Mouse (Mus musculus) stomach, embryonic 14.5 days (tissue): ENCODE data around the gene Mgme1. TPM values are rescaled to one million over a fixed set of nuclear protein-coding genes. Genes with fewer than 3 reads are reported as not detected.

Source experiments
- ATAC-seq: fragments of 200-750 bp; cut with Nextera tagmentation; 2 replicates; pipeline ENCODE4 v1.8.0; 2017; ENCODE audit warnings: low read depth, moderate TSS enrichment; ENCODE audit not compliant: insufficient number of reproducible peaks, insufficient read depth, low FRiP score
- H3K27ac ChIP-seq: fragments of 300-500 bp; sonication (generic); 2 replicates; pipeline ENCODE4 v1.5.1; 2014; ENCODE audit warnings: mild to moderate bottlenecking, low read length, moderate library complexity, mixed read lengths
- H3K27me3 ChIP-seq: fragments of 300-500 bp; sonication (generic); 2 replicates; pipeline ENCODE4 v1.6.1; 2014; ENCODE audit warnings: low read length, control low read depth, mixed read lengths; ENCODE audit not compliant: control insufficient read depth, insufficient read depth
- H3K36me3 ChIP-seq: fragments of 300-500 bp; sonication (generic); 2 replicates; pipeline ENCODE4 v1.6.1; 2014; ENCODE audit warnings: mild to moderate bottlenecking, control low read depth, low read length, moderate library complexity, mixed read lengths; ENCODE audit not compliant: control insufficient read depth, insufficient read depth
- H3K4me1 ChIP-seq: fragments of 300-500 bp; sonication (generic); 2 replicates; pipeline ENCODE4 v1.6.1; 2014; ENCODE audit warnings: low read length, control low read depth, mixed read lengths; ENCODE audit not compliant: control insufficient read depth, insufficient read depth
- H3K4me2 ChIP-seq: fragments of 300-500 bp; sonication (generic); replicated peaks from 2 replicates; pipeline ENCODE4 v1.6.1; 2014; ENCODE audit warnings: low read depth, low read length, control low read depth
- H3K4me3 ChIP-seq: fragments of 300-500 bp; sonication (generic); 2 replicates; pipeline ENCODE4 v1.5.1; 2014; ENCODE audit warnings: low read depth, low read length, control low read depth
- H3K9ac ChIP-seq: fragments of 300-500 bp; sonication (generic); replicated peaks from 2 replicates; pipeline ENCODE4 v1.6.1; 2014; ENCODE audit warnings: low read depth, mild to moderate bottlenecking, control low read depth, low read length, moderate library complexity, mixed read lengths
- H3K9me3 ChIP-seq: fragments of 300-500 bp; sonication (generic); 2 replicates; pipeline ENCODE4 v1.6.1; 2016; ENCODE audit warnings: low read depth, low read length, control low read depth; ENCODE audit not compliant: control insufficient read depth
- WGBS: fragments of 180-500 bp; shearing (Covaris S2); extraction: QIAGEN DNeasy Blood & Tissue Kit; methylation state at CpG from one replicate; pipeline ENCODE4 v1.1.7; 2014; 5-methylcytosine and 5-hydroxymethylcytosine counted together
- polyA plus RNA-seq: library from polyadenylated mRNA; unstranded; fragments of >200 nt; fragmentation: Nextera tagmentation; extraction: Ambion mirVana; gene quantifications from 2 replicates; pipeline ENCODE4 v1.2.1, GENCODE M21; 2014

The Mgme1 gene
- polyA plus RNA-seq, 1 experiment from 2014 or later = 20.0 TPM

GRCm38 (mm10) chr2:144235776-144236175 lies 34.7 kb upstream of the Mgme1 start:
- Histone ChIP-seq H3K9me3 (no peaks in the 10 kb centered on the region), H3K36me3 (no peaks in the 10 kb centered on the region), H3K27me3 (no peaks in the 10 kb centered on the region), H3K4me3 (no peak overlapping the region), H3K4me1 (no peaks in the 10 kb centered on the region; the same call in 1 of the 2 replicates), H3K27ac (no peak overlapping the region), H3K4me2 (no peak overlapping the region), H3K9ac (no peak overlapping the region)
- ATAC-seq = no peak
- WGBS = 21% methylated on average over 3 of the region's 3 CpGs

DNA sequence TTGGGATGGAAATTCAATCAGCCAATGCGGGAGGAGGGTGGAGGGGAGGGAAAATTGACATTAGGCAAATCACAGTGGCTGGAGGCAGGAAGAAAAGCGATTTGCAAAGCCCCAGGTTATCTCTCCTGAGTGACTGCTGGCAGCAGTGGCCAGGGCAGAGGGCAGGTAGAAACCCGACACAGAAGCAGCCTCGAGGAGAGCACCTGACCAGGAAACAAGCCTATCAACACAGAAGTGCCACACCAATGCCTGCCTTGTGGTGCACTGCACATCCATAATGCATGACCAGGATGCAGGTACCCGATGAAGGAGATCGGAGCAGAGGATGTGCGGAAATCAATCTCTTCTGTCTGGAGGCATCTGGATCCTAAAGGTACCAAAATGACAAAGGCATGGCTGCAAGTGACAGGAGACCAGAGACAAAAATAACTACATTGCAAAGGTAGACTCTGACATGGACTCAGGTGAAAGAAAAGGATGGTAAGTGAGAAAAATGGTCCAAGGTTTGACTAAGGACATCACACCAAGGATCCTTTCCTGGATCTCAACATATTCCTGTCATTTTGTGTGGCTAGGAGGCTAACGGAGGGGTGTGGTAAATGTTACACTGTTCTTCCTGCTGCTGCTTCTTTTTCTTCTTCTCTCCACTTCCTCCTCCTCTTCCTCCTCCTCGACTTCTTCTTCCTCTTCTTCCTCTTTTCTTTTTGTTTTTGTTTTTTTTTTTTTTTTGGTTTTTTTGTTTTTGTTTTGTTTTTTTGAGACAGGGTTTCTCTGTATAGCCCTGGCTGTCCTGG lies 33.5 kb upstream of the Mgme1 start:
- 56% methylated on average over 9 of the region's 9 CpGs for WGBS
- Histone ChIP-seq H3K4me1 (no peaks in the 10 kb centered on the region; the same call in 1 of the 2 replicates), H3K9me3 (no peaks in the 10 kb centered on the region), H3K27me3 (no peaks in the 10 kb centered on the region), H3K4me2 (no peak overlapping the region), H3K36me3 (no peaks in the 10 kb centered on the region), H3K27ac (no peak overlapping the region), H3K9ac (no peak overlapping the region), H3K4me3 (no peak overlapping the region)
- ATAC-seq = no peak

GRCm38 (mm10) chr2:144238341-144238740 lies 32.1 kb upstream of the Mgme1 start:
- WGBS = 76% methylated on average over 6 of the region's 6 CpGs
- Histone ChIP-seq H3K9ac (no peak overlapping the region), H3K4me3 (no peak overlapping the region), H3K27me3 (no peaks in the 10 kb centered on the region), H3K4me1 (no peaks in the 10 kb centered on the region; the same call in 1 of the 2 replicates), H3K27ac (no peak overlapping the region; the same call in 1 of the 2 replicates), H3K36me3 (no peaks in the 10 kb centered on the region), H3K4me2 (no peak overlapping the region), H3K9me3 (no peaks in the 10 kb centered on the region)
- no peak for ATAC-seq

DNA sequence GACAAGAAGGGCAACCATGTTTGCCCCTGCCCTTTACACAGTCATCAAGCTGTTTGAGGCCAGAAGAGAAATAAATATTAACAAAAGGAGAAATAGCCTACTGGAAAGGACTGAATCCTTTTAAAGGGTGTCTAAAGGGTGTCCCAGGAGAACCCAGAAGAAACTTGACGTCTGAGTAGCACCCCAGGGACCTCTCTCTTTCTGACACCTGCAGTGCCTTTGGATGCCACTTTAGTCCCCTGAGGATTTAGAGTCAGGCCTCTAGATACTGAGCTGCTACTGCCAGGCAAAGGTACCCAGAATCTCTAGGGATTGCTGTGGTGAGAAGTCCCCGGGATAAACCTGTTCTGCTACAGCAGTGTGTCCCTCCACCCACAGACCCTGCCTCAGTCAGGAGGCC lies 31.1 kb upstream of the Mgme1 start:
- no peak overlapping the region for H3K4me2 ChIP-seq
- no peak overlapping the region for H3K9ac ChIP-seq
- H3K4me1 ChIP-seq = no peaks in the 10 kb centered on the region; the same call in 1 of the 2 replicates
- H3K9me3 ChIP-seq = no peaks in the 10 kb centered on the region
- H3K27me3 ChIP-seq = no peaks in the 10 kb centered on the region
- H3K4me3 ChIP-seq = no peak overlapping the region
- no peak overlapping the region for H3K27ac ChIP-seq
- no peaks in the 10 kb centered on the region for H3K36me3 ChIP-seq
- no peak for ATAC-seq
- 61% methylated on average over 2 of the region's 2 CpGs for WGBS

DNA sequence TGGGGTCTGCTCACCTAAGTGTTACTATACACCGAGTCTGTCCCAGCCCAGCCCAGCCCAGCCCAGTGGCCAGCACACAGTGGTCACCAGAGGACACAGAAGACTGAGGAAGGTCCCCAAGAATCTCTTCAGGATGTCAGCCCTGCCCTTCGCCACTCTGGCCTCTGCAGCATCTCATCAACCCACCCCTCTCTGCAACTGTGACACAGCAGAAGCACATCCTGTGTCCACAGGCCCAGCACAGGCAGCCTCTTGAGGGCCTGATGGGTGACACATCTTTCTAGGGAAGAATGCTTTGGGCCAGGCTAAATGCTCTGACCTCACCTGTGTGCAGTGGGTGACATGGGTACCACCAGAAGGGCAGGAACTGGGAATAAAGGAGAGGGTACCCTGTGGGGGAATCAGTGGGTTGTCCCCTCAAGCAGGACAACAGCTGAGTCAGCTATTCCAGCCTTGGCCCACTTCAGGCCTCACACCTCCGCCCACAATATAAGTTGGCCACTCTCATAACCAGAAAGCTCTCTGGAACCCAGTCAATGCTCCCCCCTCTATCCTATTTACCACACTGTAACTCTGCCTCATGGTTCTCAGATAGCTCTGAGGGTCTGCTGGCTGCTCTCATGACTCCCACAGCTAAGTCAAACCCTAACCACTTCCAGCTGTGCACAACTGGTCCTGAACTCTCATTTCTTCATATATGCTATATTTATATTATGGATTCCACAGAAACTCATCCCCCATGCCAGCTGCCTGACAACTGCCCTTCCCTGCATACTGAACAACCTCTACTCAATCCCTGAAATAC lies 30.2 kb upstream of the Mgme1 start:
- H3K9ac ChIP-seq = no peak overlapping the region
- 78% methylated on average over 3 of the region's 3 CpGs for WGBS
- H3K4me3 ChIP-seq = no peak overlapping the region
- H3K27me3 ChIP-seq = no peaks in the 10 kb centered on the region
- H3K36me3 ChIP-seq = no peaks in the 10 kb centered on the region
- H3K4me2 ChIP-seq = no peak overlapping the region
- no peaks in the 10 kb centered on the region; the same call in 1 of the 2 replicates for H3K4me1 ChIP-seq
- peak; percentile 42; the same call in 1 of the 2 replicates for ATAC-seq
- no peaks in the 10 kb centered on the region for H3K9me3 ChIP-seq
- peak overlapping the region; percentile 56; the same call in 1 of the 2 replicates for H3K27ac ChIP-seq

DNA sequence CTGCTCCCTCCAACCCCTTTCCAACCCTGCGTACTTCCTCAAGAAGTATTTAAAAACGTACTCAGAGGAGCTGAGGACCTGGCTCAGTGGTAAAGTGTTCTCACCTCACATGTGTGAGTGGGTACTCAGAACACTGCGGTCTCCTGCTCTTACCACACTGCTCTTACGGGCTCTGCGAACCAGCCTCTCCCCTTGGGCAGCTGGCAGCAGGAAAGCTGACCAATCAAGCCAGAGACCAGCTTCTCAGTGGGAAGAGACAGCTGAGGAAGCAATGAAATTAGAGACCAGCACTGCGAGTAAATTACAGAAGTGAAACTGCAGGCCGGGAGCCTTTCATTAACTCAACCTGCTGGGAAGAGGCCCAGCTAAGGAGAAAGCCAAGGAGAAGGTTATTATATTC lies 25.0 kb upstream of the Mgme1 start:
- Histone ChIP-seq H3K9ac (no peak overlapping the region), H3K27ac (no peak overlapping the region), H3K4me3 (no peak overlapping the region), H3K4me1 (peaks cover 12% of the 10 kb centered on the region), H3K9me3 (no peaks in the 10 kb centered on the region), H3K4me2 (no peak overlapping the region), H3K27me3 (no peaks in the 10 kb centered on the region), H3K36me3 (peaks cover 13% of the 10 kb centered on the region)
- 67% methylated on average over 7 of the region's 7 CpGs for WGBS
- ATAC-seq = no peak

GRCm38 (mm10) chr2:144246270-144246669 lies 24.2 kb upstream of the Mgme1 start:
- Histone ChIP-seq H3K9me3 (no peaks in the 10 kb centered on the region), H3K4me3 (no peak overlapping the region), H3K9ac (no peak overlapping the region), H3K4me2 (no peak overlapping the region), H3K27me3 (no peaks in the 10 kb centered on the region), H3K27ac (no peak overlapping the region), H3K4me1 (peaks cover 12% of the 10 kb centered on the region), H3K36me3 (peaks cover 20% of the 10 kb centered on the region)
- ATAC-seq = no peak
- 51% methylated on average over 2 of the region's 2 CpGs for WGBS

- Histone ChIP-seq H3K4me2 (no peak overlapping the region), H3K4me3 (no peak overlapping the region), H3K9ac (no peak overlapping the region), H3K4me1 (peaks cover 12% of the 10 kb centered on the region), H3K27ac (peak overlapping the region; percentile 7; the same call in 1 of the 2 replicates), H3K36me3 (peaks cover 30% of the 10 kb centered on the region), H3K27me3 (no peaks in the 10 kb centered on the region), H3K9me3 (no peaks in the 10 kb centered on the region)
- ATAC-seq = peak; percentile 57; the same call in 1 of the 2 replicates
- 33% methylated on average over 5 of the region's 5 CpGs for WGBS
Observed at GRCm38 (mm10) chr2:144247337-144247978, 23.0 kb upstream of the Mgme1 start.
